Mouse (Mus musculus) forebrain, embryonic 14.5 days (tissue): ENCODE data around the gene Hspg2. TPM values are rescaled to one million over a fixed set of nuclear protein-coding genes. Genes with fewer than 3 reads are reported as not detected.
A peak's percentile ranks its signal among the peaks of the same experiment; 100 is the strongest.

Source experiments
- ATAC-seq: fragments of 200-750 bp; cut with Nextera tagmentation; 2 replicates; pipeline ENCODE4 v1.8.0; 2017; ENCODE audit warnings: mild to moderate bottlenecking, moderate library complexity
- DNase-seq: peaks from one replicate; pipeline ENCODE4 v3.0.0-alpha.2; 2015; ENCODE audit warnings: low spot score
- H3K27ac ChIP-seq: fragments of 300-500 bp; sonication (generic); 2 replicates; pipeline ENCODE4 v1.5.1; 2014; ENCODE audit warnings: low read depth, mild to moderate bottlenecking, control low read depth, low read length, moderate library complexity
- H3K27me3 ChIP-seq: fragments of 300-500 bp; sonication (generic); replicated peaks from 2 replicates; pipeline ENCODE4 v1.6.1; 2014; ENCODE audit warnings: low read length, control low read depth, mixed read lengths; ENCODE audit not compliant: control insufficient read depth, insufficient read depth
- H3K36me3 ChIP-seq: fragments of 300-500 bp; sonication (generic); 2 replicates; pipeline ENCODE4 v1.6.1; 2014; ENCODE audit warnings: low read length, control low read depth; ENCODE audit not compliant: control insufficient read depth, insufficient read depth
- H3K4me1 ChIP-seq: fragments of 300-500 bp; sonication (generic); 2 replicates; pipeline ENCODE4 v1.6.1; 2014; ENCODE audit warnings: antibody characterized with exemption, low read length, control low read depth; ENCODE audit not compliant: control insufficient read depth, insufficient read depth
- H3K4me2 ChIP-seq: fragments of 300-500 bp; sonication (generic); 2 replicates; pipeline ENCODE4 v1.6.1; 2014; ENCODE audit warnings: mild to moderate bottlenecking, control low read depth, low read length
- H3K4me3 ChIP-seq: fragments of 300-500 bp; sonication (generic); 2 replicates; pipeline ENCODE4 v1.5.1; 2014; ENCODE audit warnings: low read depth, low read length, control low read depth
- H3K9ac ChIP-seq: fragments of 300-500 bp; sonication (generic); 2 replicates; pipeline ENCODE4 v1.6.1; 2014; ENCODE audit warnings: mild to moderate bottlenecking, low read length, control low read depth, moderate library complexity
- H3K9me3 ChIP-seq: fragments of 300-500 bp; sonication (generic); replicated peaks from 2 replicates; pipeline ENCODE4 v1.6.1; 2016; ENCODE audit warnings: low read length, control low read depth, mixed read lengths; ENCODE audit not compliant: control insufficient read depth
- WGBS: fragments of 180-500 bp; shearing (Covaris S2); extraction: QIAGEN DNeasy Blood & Tissue Kit; methylation state at CpG from one replicate; pipeline ENCODE4 v1.1.7; 2014; 5-methylcytosine and 5-hydroxymethylcytosine counted together
- polyA plus RNA-seq: library from polyadenylated mRNA; unstranded; fragments of >200 nt; fragmentation: Nextera tagmentation; extraction: Ambion mirVana; gene quantifications from 2 replicates; pipeline ENCODE4 v1.2.1, GENCODE M21; 2014

Hspg2 gene
- polyA plus RNA-seq, 1 experiment from 2014 or later = 4.0 TPM

DNA sequence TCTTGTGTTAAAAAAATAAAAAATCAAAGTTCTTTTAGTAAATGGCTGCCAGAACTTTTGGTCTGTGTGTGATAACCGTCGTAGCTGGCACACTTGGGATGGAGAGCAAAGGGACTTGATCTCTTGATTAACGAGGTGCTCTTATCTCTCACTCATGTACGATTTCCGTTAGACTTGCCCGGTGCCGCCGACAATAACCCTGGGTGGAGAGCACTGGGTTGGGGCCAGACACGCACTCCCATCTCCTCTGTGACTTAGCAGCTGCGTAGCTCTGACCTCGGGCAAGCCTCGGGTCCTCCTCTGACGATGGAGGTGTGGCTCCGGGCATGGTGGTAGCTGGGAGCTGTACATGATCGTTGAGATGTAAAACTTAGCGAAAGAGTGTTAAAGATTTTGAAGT is 15.3 kb downstream of the Hspg2 start:
- Histone ChIP-seq H3K36me3 (no peaks in the 10 kb centered on the region), H3K4me1 (peaks cover 30% of the 10 kb centered on the region), H3K27me3 (no peaks in the 10 kb centered on the region), H3K9me3 (no peaks in the 10 kb centered on the region), H3K9ac (no peak overlapping the region), H3K4me3 (no peak overlapping the region), H3K27ac (no peak overlapping the region), H3K4me2 (no peak overlapping the region)
- WGBS = 71% methylated on average over 16 of the region's 16 CpGs
- ATAC-seq = no peak
- no peak for DNase-seq

- 59% methylated on average over 7 of the region's 7 CpGs for WGBS
- Histone ChIP-seq H3K27me3 (no peaks in the 10 kb centered on the region), H3K4me2 (no peak overlapping the region), H3K4me1 (peaks cover 34% of the 10 kb centered on the region), H3K4me3 (no peak overlapping the region), H3K36me3 (no peaks in the 10 kb centered on the region), H3K9ac (no peak overlapping the region), H3K27ac (peak overlapping the region; percentile 14; the same call in 1 of the 2 replicates), H3K9me3 (no peaks in the 10 kb centered on the region)
- DNase-seq (peak; percentile 51), ATAC-seq (0 out of 2 replicates have a peak, but pooled peaks have one; percentile 16)
Observed at GRCm38 (mm10) chr4:137484586-137484985, 16.0 kb downstream of the Hspg2 start.

GRCm38 (mm10) chr4:137485258-137485960 is 16.8 kb downstream of the Hspg2 start:
- 56% methylated on average over 14 of the region's 14 CpGs for WGBS
- H3K4me1 ChIP-seq = peaks cover 30% of the 10 kb centered on the region

GRCm38 (mm10) chr4:137486081-137487014 is 17.8 kb downstream of the Hspg2 start:
- ATAC-seq (no peak), DNase-seq (peak; percentile 42)
- WGBS = 40% methylated on average over 20 of the region's 20 CpGs
- Histone ChIP-seq H3K27me3 (no peaks in the 10 kb centered on the region), H3K36me3 (no peaks in the 10 kb centered on the region), H3K4me3 (no peak overlapping the region), H3K4me2 (no peak overlapping the region), H3K27ac (peak overlapping the region; percentile 21; the same call in 1 of the 2 replicates), H3K4me1 (peaks cover 30% of the 10 kb centered on the region), H3K9me3 (no peaks in the 10 kb centered on the region), H3K9ac (peak overlapping the region; percentile 25; the same call in 1 of the 2 replicates)

More at GRCm38 (mm10) chr4:137485258-137485960, 16.8 kb downstream of the Hspg2 start:
- H3K27me3 ChIP-seq = no peaks in the 10 kb centered on the region
- H3K4me2 ChIP-seq = no peak overlapping the region
- no peak for ATAC-seq
- no peak overlapping the region for H3K4me3 ChIP-seq
- H3K27ac ChIP-seq = 0 out of 2 replicates have a peak overlapping the region, but pooled peaks have one; percentile 39
- no peaks in the 10 kb centered on the region for H3K36me3 ChIP-seq
- no peak for DNase-seq
- H3K9ac ChIP-seq = no peak overlapping the region
- H3K9me3 ChIP-seq = no peaks in the 10 kb centered on the region

GRCm38 (mm10) chr4:137487286-137488000 is 18.9 kb downstream of the Hspg2 start:
- no peak overlapping the region for H3K27ac ChIP-seq
- H3K9me3 ChIP-seq = no peaks in the 10 kb centered on the region
- no peak overlapping the region for H3K4me3 ChIP-seq
- WGBS = 51% methylated on average over 10 of the region's 10 CpGs
- ATAC-seq (no peak), DNase-seq (no peak)
- H3K4me1 ChIP-seq = peaks cover 30% of the 10 kb centered on the region
- no peaks in the 10 kb centered on the region for H3K27me3 ChIP-seq
- no peak overlapping the region for H3K9ac ChIP-seq
- no peaks in the 10 kb centered on the region for H3K36me3 ChIP-seq
- H3K4me2 ChIP-seq = no peak overlapping the region

GRCm38 (mm10) chr4:137488038-137488437 is 19.5 kb downstream of the Hspg2 start:
- 38% methylated on average over 11 of the region's 11 CpGs for WGBS
- no peak for ATAC-seq
- peak; percentile 51 for DNase-seq
- H3K9ac ChIP-seq = no peak overlapping the region
- H3K4me2 ChIP-seq = no peak overlapping the region
- H3K36me3 ChIP-seq = no peaks in the 10 kb centered on the region
- H3K9me3 ChIP-seq = no peaks in the 10 kb centered on the region
- peaks cover 30% of the 10 kb centered on the region for H3K4me1 ChIP-seq
- no peak overlapping the region for H3K4me3 ChIP-seq
- H3K27me3 ChIP-seq = no peaks in the 10 kb centered on the region
- no peak overlapping the region for H3K27ac ChIP-seq

- H3K27ac ChIP-seq = peak overlapping the region; percentile 10; the same call in 1 of the 2 replicates
- DNase-seq (peak; percentile 56), ATAC-seq (peak; percentile 48)
- H3K4me3 ChIP-seq = no peak overlapping the region
- H3K4me1 ChIP-seq = peaks cover 30% of the 10 kb centered on the region
- H3K36me3 ChIP-seq = no peaks in the 10 kb centered on the region
- no peak overlapping the region for H3K9ac ChIP-seq
- H3K4me2 ChIP-seq = no peak overlapping the region
- no peaks in the 10 kb centered on the region for H3K27me3 ChIP-seq
- H3K9me3 ChIP-seq = no peaks in the 10 kb centered on the region
- 12% methylated on average over 12 of the region's 12 CpGs for WGBS
Observed at GRCm38 (mm10) chr4:137488571-137489303, 20.2 kb downstream of the Hspg2 start.

DNA sequence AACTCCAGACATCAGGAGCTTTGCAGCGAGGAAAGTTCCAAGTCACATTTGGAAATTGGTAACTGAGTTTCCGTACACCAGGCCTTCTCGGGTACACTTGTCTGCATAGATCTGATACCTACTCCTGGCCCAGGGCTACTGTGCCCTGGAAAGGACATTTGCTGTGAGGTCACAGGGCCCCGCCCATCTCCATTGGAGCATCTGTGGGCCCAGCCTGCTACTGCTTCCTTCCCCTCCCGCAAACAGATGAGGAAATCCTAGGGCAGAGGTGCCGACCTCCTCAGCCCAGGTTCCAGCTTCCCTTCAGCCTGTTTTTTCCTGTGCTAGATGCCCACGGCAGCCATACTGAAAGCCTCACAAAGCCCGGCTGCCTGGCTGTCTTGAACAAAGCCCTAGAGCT is 21.4 kb downstream of the Hspg2 start:
- WGBS = 58% methylated on average over 8 of the region's 8 CpGs
- H3K4me3 ChIP-seq = no peak overlapping the region
- DNase-seq (no peak), ATAC-seq (no peak)
- H3K9ac ChIP-seq = no peak overlapping the region
- no peaks in the 10 kb centered on the region for H3K36me3 ChIP-seq
- H3K4me2 ChIP-seq = no peak overlapping the region
- H3K4me1 ChIP-seq = peaks cover 26% of the 10 kb centered on the region
- H3K27me3 ChIP-seq = no peaks in the 10 kb centered on the region
- no peak overlapping the region for H3K27ac ChIP-seq
- H3K9me3 ChIP-seq = no peaks in the 10 kb centered on the region
